Mouse (Mus musculus): ENCODE measurements around the gene Rps6kl1.

DNA sequence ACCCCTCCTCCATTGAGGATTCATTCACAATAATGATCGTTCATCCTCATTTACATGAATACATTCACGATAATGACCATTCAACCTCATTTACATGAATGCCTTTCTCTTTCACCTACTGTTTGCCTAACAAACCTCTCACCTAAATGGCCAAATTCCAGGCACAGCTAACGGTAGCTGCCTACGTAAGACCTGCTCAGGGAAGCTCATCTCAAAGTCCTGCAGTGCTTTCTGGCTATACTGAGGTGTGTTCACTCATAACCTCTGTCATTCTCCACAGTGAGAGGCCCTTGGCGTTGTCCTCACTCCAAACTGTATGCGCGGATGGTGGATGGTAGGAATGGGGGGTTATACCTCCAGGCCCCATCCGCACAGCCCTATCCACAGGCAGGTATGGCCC is 46.3 kb downstream of the Rps6kl1 start:
- TF ChIP-seq POLR2A (IDR thresholded peaks at IDR 0.05; ENCODE audit: low read depth, low read length) = no peak
- TF ChIP-seq CTCF (conservative IDR thresholded peaks at IDR 0.05; ENCODE audit: insufficient read depth, insufficient read length, low read depth, low read length) = no peak

Measured in kidney, adult 2 months (tissue).